Mouse (Mus musculus) forebrain, postnatal 0 days (tissue): ENCODE results near the gene Pld1. TPM values are rescaled to one million over a fixed set of nuclear protein-coding genes. Genes with fewer than 3 reads are reported as not detected.

Experiments
- ATAC-seq: fragments of 200-750 bp; cut with Nextera tagmentation; 2 replicates; pipeline ENCODE4 v1.8.0; 2017; ENCODE audit warnings: mild to moderate bottlenecking, moderate library complexity
- DNase-seq: peaks from one replicate; pipeline ENCODE4 v3.0.0-alpha.2; 2015
- H3K27ac ChIP-seq: fragments of 300-500 bp; sonication (generic); 2 replicates; pipeline ENCODE4 v1.5.1; 2014; ENCODE audit warnings: low read depth, mild to moderate bottlenecking, antibody characterized with exemption, low read length, moderate library complexity, mixed read lengths
- H3K27me3 ChIP-seq: fragments of 300-500 bp; sonication (generic); 2 replicates; pipeline ENCODE4 v1.6.1; 2014; ENCODE audit warnings: mild to moderate bottlenecking, low read length, mixed read lengths; ENCODE audit not compliant: insufficient read depth
- H3K36me3 ChIP-seq: fragments of 300-500 bp; sonication (generic); 2 replicates; pipeline ENCODE4 v1.6.1; 2014; ENCODE audit warnings: mild to moderate bottlenecking, moderate library complexity; ENCODE audit not compliant: insufficient read depth
- H3K4me1 ChIP-seq: fragments of 300-500 bp; sonication (generic); 2 replicates; pipeline ENCODE4 v1.6.1; 2014; ENCODE audit warnings: antibody characterized with exemption; ENCODE audit not compliant: insufficient read depth
- H3K4me2 ChIP-seq: fragments of 300-500 bp; sonication (generic); 2 replicates; pipeline ENCODE4 v1.6.1; 2014; ENCODE audit warnings: low read depth, mild to moderate bottlenecking, moderate library complexity
- H3K4me3 ChIP-seq: fragments of 300-500 bp; sonication (generic); 2 replicates; pipeline ENCODE4 v1.5.1; 2014; ENCODE audit warnings: low read depth, low read length, mixed read lengths
- H3K9ac ChIP-seq: fragments of 300-500 bp; sonication (generic); 2 replicates; pipeline ENCODE4 v1.6.1; 2014; ENCODE audit warnings: mild to moderate bottlenecking
- H3K9me3 ChIP-seq: fragments of 300-500 bp; sonication (generic); 2 replicates; pipeline ENCODE4 v1.6.1; 2016; ENCODE audit warnings: low read length
- CTCF ChIP-seq: sonication (generic); IDR thresholded peaks from 2 replicates; pipeline ENCODE4 v1.5.1; 2016; ENCODE audit warnings: antibody characterized with exemption, control low read depth, low read depth
- WGBS: fragments of 180-500 bp; shearing (Covaris S2); extraction: QIAGEN DNeasy Blood & Tissue Kit; methylation state at CpG from one replicate; pipeline ENCODE4 v1.1.7; 2014; 5-methylcytosine and 5-hydroxymethylcytosine counted together
- polyA plus RNA-seq: library from polyadenylated mRNA; unstranded; fragments of >200 nt; fragmentation: Nextera tagmentation; extraction: Ambion mirVana; gene quantifications from 2 replicates; pipeline ENCODE4 v1.2.1, GENCODE M21; 2015
- total RNA-seq: library from RNA; depleted of rRNA; stranded (reverse); fragments of >200 nt; gene quantifications from 2 replicates; pipeline ENCODE4 v1.2.3, GENCODE M21; 2014

The Pld1 gene
- total and polyA plus RNA-seq, 2 experiments from 2014 or later, result 3.5 to 13.5 TPM

GRCm38 (mm10) chr3:28030860-28031259, 92.4 kb downstream of the Pld1 start:
- no peak for TF ChIP-seq CTCF
- ATAC-seq, result no peak
- no peaks in the 10 kb centered on the region for H3K27me3 ChIP-seq
- H3K36me3 ChIP-seq, result no peaks in the 10 kb centered on the region
- H3K4me2 ChIP-seq, result no peak overlapping the region
- no peak overlapping the region for H3K9ac ChIP-seq
- WGBS, result 79% methylated on average over 5 of the region's 5 CpGs
- DNase-seq, result no peak
- H3K4me1 ChIP-seq, result 0 out of 2 replicates have a peak, but pooled peaks cover 7% of the 10 kb centered on the region
- H3K27ac ChIP-seq, result no peak overlapping the region
- no peaks in the 10 kb centered on the region for H3K9me3 ChIP-seq
- H3K4me3 ChIP-seq, result no peak overlapping the region

GRCm38 (mm10) chr3:28031643-28032243, 93.2 kb downstream of the Pld1 start:
- no peak overlapping the region for H3K4me3 ChIP-seq
- no peak overlapping the region for H3K9ac ChIP-seq
- ATAC-seq (peak; percentile 29; the same call in 1 of the 2 replicates), DNase-seq (no peak)
- H3K9me3 ChIP-seq, result no peaks in the 10 kb centered on the region
- H3K4me2 ChIP-seq, result no peak overlapping the region
- TF ChIP-seq CTCF, result no peak
- H3K27ac ChIP-seq, result no peak overlapping the region
- no peaks in the 10 kb centered on the region for H3K36me3 ChIP-seq
- H3K27me3 ChIP-seq, result no peaks in the 10 kb centered on the region
- 33% methylated on average over 7 of the region's 7 CpGs for WGBS
- H3K4me1 ChIP-seq, result 0 out of 2 replicates have a peak, but pooled peaks cover 7% of the 10 kb centered on the region

GRCm38 (mm10) chr3:28033898-28034297, 95.4 kb downstream of the Pld1 start:
- Histone ChIP-seq H3K9ac (no peak overlapping the region), H3K36me3 (no peaks in the 10 kb centered on the region), H3K4me3 (no peak overlapping the region), H3K4me2 (no peak overlapping the region), H3K27me3 (no peaks in the 10 kb centered on the region), H3K9me3 (no peaks in the 10 kb centered on the region), H3K27ac (no peak overlapping the region), H3K4me1 (0 out of 2 replicates have a peak, but pooled peaks cover 7% of the 10 kb centered on the region)
- WGBS, result 94% methylated on average over 3 of the region's 3 CpGs
- ATAC-seq, result no peak
- no peak for DNase-seq
- TF ChIP-seq CTCF, result no peak

DNA sequence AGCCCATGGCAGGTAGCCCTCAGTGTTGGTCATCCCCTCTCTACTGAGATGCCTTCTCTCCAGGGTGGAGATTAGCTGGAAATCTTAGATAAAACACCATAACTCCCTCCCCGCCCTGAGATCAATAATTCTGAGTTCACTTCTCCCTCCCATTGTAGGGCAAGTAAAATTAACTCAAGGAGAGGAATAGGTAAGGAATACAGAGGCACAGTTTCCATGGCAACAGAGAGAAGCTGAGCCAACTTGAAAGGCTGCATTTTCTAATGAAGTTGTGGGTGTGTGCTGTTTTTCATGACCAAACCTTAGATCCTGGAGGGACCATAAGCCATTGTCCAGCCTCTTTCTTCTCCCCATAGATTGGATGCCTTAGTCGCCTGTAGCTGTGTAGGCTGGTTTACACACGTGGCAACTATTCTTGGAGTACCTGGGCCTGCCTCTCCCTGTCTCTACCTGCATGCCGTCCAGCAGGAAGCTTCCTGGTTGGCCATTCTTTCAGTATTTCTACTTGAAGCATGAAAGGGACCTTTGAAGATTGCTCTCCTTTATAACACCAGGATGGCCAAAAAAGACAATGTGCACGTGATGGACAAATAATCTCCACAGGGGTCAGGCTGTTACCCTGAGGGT, 96.3 kb downstream of the Pld1 start:
- 0 out of 2 replicates have a peak, but pooled peaks cover 7% of the 10 kb centered on the region for H3K4me1 ChIP-seq
- H3K36me3 ChIP-seq, result no peaks in the 10 kb centered on the region
- no peak overlapping the region for H3K27ac ChIP-seq
- 52% methylated on average over 5 of the region's 5 CpGs for WGBS
- no peak overlapping the region for H3K4me3 ChIP-seq
- H3K4me2 ChIP-seq, result no peak overlapping the region
- H3K27me3 ChIP-seq, result no peaks in the 10 kb centered on the region
- peak; percentile 47; the same call in 1 of the 2 replicates for ATAC-seq
- DNase-seq, result peak; percentile 34
- H3K9me3 ChIP-seq, result no peaks in the 10 kb centered on the region
- H3K9ac ChIP-seq, result no peak overlapping the region
- no peak for TF ChIP-seq CTCF

- Histone ChIP-seq H3K27ac (no peak overlapping the region), H3K9me3 (no peaks in the 10 kb centered on the region), H3K4me1 (0 out of 2 replicates have a peak, but pooled peaks cover 7% of the 10 kb centered on the region), H3K36me3 (no peaks in the 10 kb centered on the region), H3K9ac (no peak overlapping the region), H3K4me3 (no peak overlapping the region), H3K27me3 (no peaks in the 10 kb centered on the region), H3K4me2 (no peak overlapping the region)
- no peak for TF ChIP-seq CTCF
- WGBS, result 67% methylated on average over 8 of the region's 8 CpGs
- DNase-seq (no peak), ATAC-seq (no peak)
Measured at GRCm38 (mm10) chr3:28037320-28037932, 98.9 kb downstream of the Pld1 start.

GRCm38 (mm10) chr3:28038106-28038505, 99.6 kb downstream of the Pld1 start:
- TF ChIP-seq CTCF, result no peak

GRCm38 (mm10) chr3:28039760-28040159, 101.3 kb downstream of the Pld1 start:
- DNase-seq (no peak), ATAC-seq (no peak)
- 0 out of 2 replicates have a peak, but pooled peaks cover 7% of the 10 kb centered on the region for H3K4me1 ChIP-seq
- TF ChIP-seq CTCF, result peak; percentile 30; the same call in 1 of the 2 replicates
- H3K4me2 ChIP-seq, result no peak overlapping the region
- no peak overlapping the region for H3K9ac ChIP-seq
- 23% methylated on average over 1 of the region's 1 CpGs for WGBS
- no peaks in the 10 kb centered on the region for H3K9me3 ChIP-seq
- no peaks in the 10 kb centered on the region for H3K36me3 ChIP-seq
- H3K27me3 ChIP-seq, result no peaks in the 10 kb centered on the region
- H3K27ac ChIP-seq, result no peak overlapping the region
- H3K4me3 ChIP-seq, result no peak overlapping the region

More at GRCm38 (mm10) chr3:28038106-28038505, 99.6 kb downstream of the Pld1 start:
- no peak overlapping the region for H3K4me2 ChIP-seq
- 0 out of 2 replicates have a peak, but pooled peaks cover 7% of the 10 kb centered on the region for H3K4me1 ChIP-seq
- whole genome bisulfite sequencing, result 43% methylated on average over 2 of the region's 2 CpGs
- no peak overlapping the region for H3K27ac ChIP-seq
- no peaks in the 10 kb centered on the region for H3K27me3 ChIP-seq
- no peak overlapping the region for H3K9ac ChIP-seq
- H3K9me3 ChIP-seq, result no peaks in the 10 kb centered on the region
- no peak for DNase-seq
- H3K4me3 ChIP-seq, result no peak overlapping the region
- no peaks in the 10 kb centered on the region for H3K36me3 ChIP-seq
- no peak for ATAC-seq
